Mouse (Mus musculus) large intestine, adult 2 months (tissue): ENCODE results near the gene Fmn2. TPM values are rescaled to one million over a fixed set of nuclear protein-coding genes. Genes with fewer than 3 reads are reported as not detected.

Experiments
- DNase-seq: peaks from one replicate; pipeline ENCODE4 v3.0.0-alpha.2; 2012; ENCODE audit warnings: low read depth, low spot score
- WGBS: fragments of 180-500 bp; shearing (Covaris S2); methylation state at CpG from one replicate; pipeline ENCODE4 v1.1.7; 2018; 5-methylcytosine and 5-hydroxymethylcytosine counted together
- polyA plus RNA-seq: library from polyadenylated mRNA; depleted of rRNA; stranded (reverse); fragments of >200 nt; gene quantifications from 2 replicates; pipeline ENCODE4 v1.2.3, GENCODE M21; 2012; rRNA removed

Gene Fmn2
- 0.07 and 0.09 TPM in 2 replicates for polyA plus RNA-seq

GRCm38 (mm10) chr1:174501661-174502030 lies at the start of gene Fmn2:
TSS of gene Fmn2 (plus strand) at chr1:174501825.
- under 1% methylated on average over 29 of the region's 29 CpGs for WGBS

GRCm38 (mm10) chr1:174455100-174455499 lies 46.5 kb upstream of the Fmn2 start:
- no peak for DNase-seq
- 90% methylated on average over 2 of the region's 2 CpGs for WGBS

More at GRCm38 (mm10) chr1:174501661-174502030, at the start of gene Fmn2:
- no peak for DNase-seq

GRCm38 (mm10) chr1:174465385-174465784 lies 36.2 kb upstream of the Fmn2 start:
- 89% methylated on average over 3 of the region's 3 CpGs for WGBS
- no peak for DNase-seq

GRCm38 (mm10) chr1:174466240-174466639 lies 35.4 kb upstream of the Fmn2 start:
- no peak for DNase-seq
- WGBS = 20% methylated on average over 2 of the region's 2 CpGs

GRCm38 (mm10) chr1:174469736-174470135 lies 31.9 kb upstream of the Fmn2 start:
- 2% methylated on average over 6 of the region's 6 CpGs for WGBS
- DNase-seq = peak; percentile 10

GRCm38 (mm10) chr1:174482567-174482966 lies 19.1 kb upstream of the Fmn2 start:
- no peak for DNase-seq
- 84% methylated on average over 6 of the region's 6 CpGs for WGBS

GRCm38 (mm10) chr1:174500064-174500463 lies 1.6 kb upstream of the Fmn2 start:
- no peak for DNase-seq
- 41% methylated on average over 4 of the region's 4 CpGs for WGBS

GRCm38 (mm10) chr1:174501011-174501410 lies 614 bp upstream of the Fmn2 start:
- WGBS = 69% methylated on average over 1 of the region's 1 CpGs
- DNase-seq = no peak

- WGBS = 1% methylated on average over 40 of the region's 40 CpGs
- no peak for DNase-seq
Measured at GRCm38 (mm10) chr1:174502031-174502845, 613 bp downstream of the Fmn2 start.

- 2% methylated on average over 53 of the region's 53 CpGs for WGBS
- no peak for DNase-seq
Measured at GRCm38 (mm10) chr1:174502846-174503745, 1.5 kb downstream of the Fmn2 start.

- DNase-seq = no peak
- 60% methylated on average over 13 of the region's 13 CpGs for WGBS
Measured at GRCm38 (mm10) chr1:174508571-174509110, 7.0 kb downstream of the Fmn2 start.

GRCm38 (mm10) chr1:174513419-174513818 lies 11.8 kb downstream of the Fmn2 start:
- DNase-seq = no peak

GRCm38 (mm10) chr1:174521976-174522770 lies 20.5 kb downstream of the Fmn2 start:
- 87% methylated on average over 5 of the region's 5 CpGs for WGBS
- DNase-seq = no peak

More at GRCm38 (mm10) chr1:174513419-174513818, 11.8 kb downstream of the Fmn2 start:
- 71% methylated on average over 7 of the region's 7 CpGs for WGBS

GRCm38 (mm10) chr1:174522809-174523511 lies 21.3 kb downstream of the Fmn2 start:
- 39% methylated on average over 4 of the region's 4 CpGs for WGBS
- DNase-seq = no peak

- WGBS = 14% methylated on average over 1 of the region's 1 CpGs
- no peak for DNase-seq
Measured at GRCm38 (mm10) chr1:174523512-174523828, 21.8 kb downstream of the Fmn2 start.

GRCm38 (mm10) chr1:174536742-174537453 lies 35.3 kb downstream of the Fmn2 start:
- WGBS = 32% methylated on average over 11 of the region's 11 CpGs
- DNase-seq = no peak

GRCm38 (mm10) chr1:174537491-174537890 lies 35.9 kb downstream of the Fmn2 start:
- 73% methylated on average over 3 of the region's 3 CpGs for WGBS

GRCm38 (mm10) chr1:174548291-174548690 lies 46.7 kb downstream of the Fmn2 start:
- DNase-seq = no peak
- WGBS = 74% methylated on average over 5 of the region's 5 CpGs

More at GRCm38 (mm10) chr1:174537491-174537890, 35.9 kb downstream of the Fmn2 start:
- DNase-seq = no peak
